Mouse (Mus musculus): Measurements from ENCODE around the gene Cacna1f.
A peak's percentile ranks its signal among the peaks of the same experiment; 100 is the strongest.

Gene Cacna1f

GRCm38 (mm10) chrX:7678986-7679385 is 72.1 kb downstream of the Cacna1f start:
- DNase-seq: no peak

DNA sequence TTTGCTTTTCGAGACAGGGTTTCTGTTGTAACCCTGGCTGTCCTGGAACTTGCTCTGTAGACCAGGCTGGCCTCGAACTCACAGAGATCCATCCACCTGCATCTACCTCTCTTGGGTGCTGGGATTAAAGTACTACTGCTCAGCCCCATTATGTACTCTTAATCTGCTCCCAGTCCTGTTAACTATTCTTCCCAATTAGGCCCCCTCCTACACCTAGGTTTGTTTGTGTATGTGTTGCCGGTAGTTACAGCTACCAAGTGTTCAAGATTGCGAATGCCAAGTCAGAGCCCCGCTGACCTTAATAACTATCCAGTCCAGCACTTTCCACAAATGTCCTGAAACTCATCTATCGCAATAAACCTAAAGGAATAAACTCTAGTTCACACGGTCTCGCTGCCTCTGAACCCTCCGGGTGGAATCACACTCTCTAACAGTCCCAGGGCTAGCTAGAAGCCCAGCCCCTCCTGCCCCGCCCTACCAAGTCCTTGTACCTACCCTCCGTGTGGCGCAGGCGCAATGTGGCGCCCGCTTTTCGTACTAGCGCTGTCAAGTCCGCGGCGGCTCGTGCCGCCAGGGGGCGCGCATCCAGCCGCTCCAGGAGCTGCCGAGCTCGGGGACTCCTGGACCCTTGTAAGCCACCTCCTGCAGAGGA is 72.6 kb downstream of the Cacna1f start:
- peak; percentile 93 for DNase-seq

GRCm38 (mm10) chrX:7680057-7680412 is 73.2 kb downstream of the Cacna1f start:
- no peak for DNase-seq

- DNase-seq: no peak
Observed at GRCm38 (mm10) chrX:7680864-7681263, 74.0 kb downstream of the Cacna1f start, which contains the start of gene Magix. TSS of gene Magix (minus strand) at chrX:7681251.

Data from embryo, embryonic 11 days (tissue).